Mouse (Mus musculus): ENCODE results near the gene Wnt5b. TPM values are rescaled to one million over a fixed set of nuclear protein-coding genes. Genes with fewer than 3 reads are reported as not detected.

Gene Wnt5b
- polyA plus RNA-seq, 1 experiment = 0.04 TPM

- Histone ChIP-seq H3K27me3 (ENCODE audit: control insufficient read depth, insufficient read depth, insufficient read length) (no peaks in the 10 kb centered on the region), H3ac (ENCODE audit: control insufficient read depth, insufficient read length) (no peak overlapping the region), H3K4me3 (no peak overlapping the region), H3K36me3 (ENCODE audit: control insufficient read depth, insufficient read depth) (no peaks in the 10 kb centered on the region), H3K4me2 (ENCODE audit: low read depth) (no peak overlapping the region), H3K79me2 (ENCODE audit: control insufficient read depth, insufficient read depth) (no peaks in the 10 kb centered on the region)
- TF ChIP-seq REST (IDR thresholded peaks at IDR 0.05; ENCODE audit: insufficient read depth, insufficient read length) (no peak), CEBPB (IDR thresholded peaks at IDR 0.05; ENCODE audit: insufficient read depth, poor library complexity, severe bottlenecking) (no peak), TCF3 (IDR thresholded peaks at IDR 0.05; ENCODE audit: insufficient read length, low read depth) (no peak), E2F4 (IDR thresholded peaks at IDR 0.05; ENCODE audit: insufficient read depth) (no peak), USF1 (IDR thresholded peaks at IDR 0.05; ENCODE audit: low read depth) (no peak), MAX (IDR thresholded peaks at IDR 0.05; ENCODE audit: low read depth) (no peak), POLR2A (IDR thresholded peaks at IDR 0.05; ENCODE audit: insufficient read length, low read depth) (no peak), SRF (IDR thresholded peaks at IDR 0.05; ENCODE audit: control insufficient read depth, insufficient read length, low read depth) (no peak)
Observed at GRCm38 (mm10) chr6:119429311-119429710, 114.8 kb downstream of the Wnt5b start.

- TF ChIP-seq MYOG (IDR thresholded peaks at IDR 0.05; ENCODE audit: control insufficient read depth in 1 of 3, insufficient read depth in 1 of 3, insufficient read length in 2 of 3, low read depth in 2 of 3) = no peak
- no peak overlapping the region for H3K4me2 ChIP-seq (ENCODE audit: low read depth)
Observed at GRCm38 (mm10) chr6:119428611-119429010, 115.5 kb downstream of the Wnt5b start.

GRCm38 (mm10) chr6:119421001-119421400, 123.1 kb downstream of the Wnt5b start:
- TF ChIP-seq POLR2A (IDR thresholded peaks at IDR 0.05; ENCODE audit: insufficient read length, low read depth) (no peak), MYOD1 (IDR thresholded peaks at IDR 0.05; ENCODE audit: control insufficient read depth in 1 of 3, insufficient read length in 2 of 3, low read depth in 2 of 3) (no peak), CEBPB (IDR thresholded peaks at IDR 0.05; ENCODE audit: insufficient read depth, poor library complexity, severe bottlenecking) (no peak), TCF3 (IDR thresholded peaks at IDR 0.05; ENCODE audit: insufficient read length, low read depth) (no peak), MAX (IDR thresholded peaks at IDR 0.05; ENCODE audit: low read depth) (no peak), MYOG (IDR thresholded peaks at IDR 0.05; ENCODE audit: control insufficient read depth in 1 of 3, insufficient read depth in 1 of 3, insufficient read length in 2 of 3, low read depth in 2 of 3) (no peak), TCF12 (IDR thresholded peaks at IDR 0.05; ENCODE audit: insufficient read depth, poor library complexity, severe bottlenecking) (no peak), E2F4 (IDR thresholded peaks at IDR 0.05; ENCODE audit: insufficient read depth) (no peak), REST (IDR thresholded peaks at IDR 0.05; ENCODE audit: insufficient read depth, insufficient read length) (no peak), SRF (IDR thresholded peaks at IDR 0.05; ENCODE audit: control insufficient read depth, insufficient read length, low read depth) (no peak), POLR2AphosphoS2 (IDR thresholded peaks at IDR 0.05; ENCODE audit: insufficient read length, low read depth) (no peak), USF1 (IDR thresholded peaks at IDR 0.05; ENCODE audit: low read depth) (no peak)
- Histone ChIP-seq H3ac (ENCODE audit: control insufficient read depth, insufficient read length) (no peak overlapping the region), H3K4me2 (ENCODE audit: low read depth) (no peak overlapping the region), H3K79me2 (ENCODE audit: control insufficient read depth, insufficient read depth) (no peaks in the 10 kb centered on the region), H3K27me3 (ENCODE audit: control insufficient read depth, insufficient read depth, insufficient read length) (no peaks in the 10 kb centered on the region), H3K4me3 (no peak overlapping the region), H3K36me3 (ENCODE audit: control insufficient read depth, insufficient read depth) (no peaks in the 10 kb centered on the region)

More at GRCm38 (mm10) chr6:119428611-119429010, 115.5 kb downstream of the Wnt5b start:
- Histone ChIP-seq H3K36me3 (ENCODE audit: control insufficient read depth, insufficient read depth) (no peaks in the 10 kb centered on the region), H3K27me3 (ENCODE audit: control insufficient read depth, insufficient read depth, insufficient read length) (no peaks in the 10 kb centered on the region), H3K79me2 (ENCODE audit: control insufficient read depth, insufficient read depth) (no peaks in the 10 kb centered on the region), H3ac (ENCODE audit: control insufficient read depth, insufficient read length) (no peak overlapping the region), H3K4me3 (no peak overlapping the region)

- H3K4me3 ChIP-seq = no peak overlapping the region
- no peaks in the 10 kb centered on the region for H3K79me2 ChIP-seq (ENCODE audit: control insufficient read depth, insufficient read depth)
- TF ChIP-seq TCF12 (IDR thresholded peaks at IDR 0.05; ENCODE audit: insufficient read depth, poor library complexity, severe bottlenecking) (no peak), TCF3 (IDR thresholded peaks at IDR 0.05; ENCODE audit: insufficient read length, low read depth) (no peak)
- no peak overlapping the region for H3K4me2 ChIP-seq (ENCODE audit: low read depth)
- peaks cover 2% of the 10 kb centered on the region for H3K27me3 ChIP-seq (ENCODE audit: control insufficient read depth, insufficient read depth, insufficient read length)
- H3K36me3 ChIP-seq (ENCODE audit: control insufficient read depth, insufficient read depth) = no peaks in the 10 kb centered on the region
- no peak overlapping the region for H3ac ChIP-seq (ENCODE audit: control insufficient read depth, insufficient read length)
Observed at GRCm38 (mm10) chr6:119420357-119420756, 123.8 kb downstream of the Wnt5b start.

GRCm38 (mm10) chr6:119419412-119419811, 124.7 kb downstream of the Wnt5b start:
- H3K4me3 ChIP-seq = no peak overlapping the region
- H3ac ChIP-seq (ENCODE audit: control insufficient read depth, insufficient read length) = no peak overlapping the region
- H3K36me3 ChIP-seq (ENCODE audit: control insufficient read depth, insufficient read depth) = no peaks in the 10 kb centered on the region
- peaks cover 4% of the 10 kb centered on the region for H3K27me3 ChIP-seq (ENCODE audit: control insufficient read depth, insufficient read depth, insufficient read length)
- TF ChIP-seq USF1 (IDR thresholded peaks at IDR 0.05; ENCODE audit: low read depth) (no peak), E2F4 (IDR thresholded peaks at IDR 0.05; ENCODE audit: insufficient read depth) (no peak), CEBPB (IDR thresholded peaks at IDR 0.05; ENCODE audit: insufficient read depth, poor library complexity, severe bottlenecking) (no peak), REST (IDR thresholded peaks at IDR 0.05; ENCODE audit: insufficient read depth, insufficient read length) (no peak), MYOD1 (IDR thresholded peaks at IDR 0.05; ENCODE audit: control insufficient read depth in 1 of 3, insufficient read length in 2 of 3, low read depth in 2 of 3) (no peak), POLR2A (IDR thresholded peaks at IDR 0.05; ENCODE audit: insufficient read length, low read depth) (no peak)
- no peak overlapping the region for H3K4me2 ChIP-seq (ENCODE audit: low read depth)
- H3K79me2 ChIP-seq (ENCODE audit: control insufficient read depth, insufficient read depth) = no peaks in the 10 kb centered on the region

All from myocyte (in vitro differentiated cells).